Mouse (Mus musculus) MEL (cell line): ENCODE measurements around the gene Gm5269.

Experiments used
- CTCF ChIP-seq, 3 experiments: IDR thresholded peaks in 2 of 3; conservative IDR thresholded peaks in 1 of 3; 2 replicates each; pipeline ENCODE4 v1.5.1; 2011 to 2012; ENCODE audit warnings: low read length in 3 of 3, low read depth in 2 of 3, mild to moderate bottlenecking in 2 of 3, improper control_type of control experiment in 1 of 3, inconsistent platforms in 1 of 3, mixed read lengths in 1 of 3, moderate library complexity in 1 of 3; ENCODE audit not compliant: control insufficient read depth in 1 of 3, insufficient read depth in 1 of 3, poor library complexity in 1 of 3, severe bottlenecking in 1 of 3
- EP300 ChIP-seq, 2 experiments: IDR thresholded peaks; 2 replicates each; pipeline ENCODE4 v1.6.1; 2011; ENCODE audit warnings: improper control_type of control experiment in 2 of 2, low read length in 2 of 2, low read depth in 1 of 2, mild to moderate bottlenecking in 1 of 2
- JUND ChIP-seq: IDR thresholded peaks from 2 replicates; pipeline ENCODE4 v1.6.1; 2011; ENCODE audit warnings: low read depth, mild to moderate bottlenecking, improper control_type of control experiment, low read length
- MAX ChIP-seq: IDR thresholded peaks from 2 replicates; pipeline ENCODE4 v1.6.1; 2011; ENCODE audit warnings: low read length, improper control_type of control experiment
- MXI1 ChIP-seq: IDR thresholded peaks from 2 replicates; pipeline ENCODE4 v1.6.1; 2011; ENCODE audit warnings: mild to moderate bottlenecking, low read depth, low read length, improper control_type of control experiment
- MYB ChIP-seq: IDR thresholded peaks from 2 replicates; pipeline ENCODE4 v1.6.1; 2011; ENCODE audit warnings: mild to moderate bottlenecking, low read depth, low read length, improper control_type of control experiment
- POLR2A ChIP-seq, 2 experiments: IDR thresholded peaks; 2 replicates each; pipeline ENCODE4 v1.6.1; 2011 to 2012; ENCODE audit warnings: low read length in 2 of 2, mild to moderate bottlenecking in 2 of 2, control low read depth in 1 of 2, improper control_type of control experiment in 1 of 2, low read depth in 1 of 2, moderate library complexity in 1 of 2; ENCODE audit not compliant: control insufficient read depth in 1 of 2, insufficient read depth in 1 of 2, poor library complexity in 1 of 2
- RAD21 ChIP-seq: IDR thresholded peaks from 2 replicates; pipeline ENCODE4 v1.6.1; 2011; ENCODE audit warnings: mild to moderate bottlenecking, low read depth, low read length, improper control_type of control experiment
- SIN3A ChIP-seq: IDR thresholded peaks from 2 replicates; pipeline ENCODE4 v1.6.1; 2012; ENCODE audit warnings: low read length, improper control_type of control experiment, inconsistent platforms
- UBTF ChIP-seq: IDR thresholded peaks from 2 replicates; pipeline ENCODE4 v1.6.1; 2012; ENCODE audit warnings: low read depth, mild to moderate bottlenecking, inconsistent platforms, low read length, improper control_type of control experiment, moderate library complexity, borderline replicate concordance; ENCODE audit not compliant: insufficient read depth
- USF2 ChIP-seq, 2 experiments: IDR thresholded peaks; 2 replicates each; pipeline ENCODE4 v1.6.1; 2011 to 2012; ENCODE audit warnings: improper control_type of control experiment in 2 of 2, low read length in 2 of 2, borderline replicate concordance in 1 of 2, inconsistent platforms in 1 of 2, low read depth in 1 of 2, mild to moderate bottlenecking in 1 of 2; ENCODE audit not compliant: insufficient read depth in 1 of 2

GRCm38 (mm10) chr1:45882076-45882475 is 8.0 kb downstream of the Gm5269 start:
- no peak for TF ChIP-seq MYB
- no peak for TF ChIP-seq CTCF (IDR thresholded peaks at IDR 0.05 in 2 of 3, conservative IDR thresholded peaks at IDR 0.05 in 1 of 3; ENCODE audit: control insufficient read depth in 1 of 3, insufficient read depth in 1 of 3, low read depth in 2 of 3, low read length in 3 of 3, poor library complexity in 1 of 3, severe bottlenecking in 1 of 3)
- no peak for TF ChIP-seq JUND
- TF ChIP-seq RAD21, result no peak
- no peak for TF ChIP-seq USF2 (IDR thresholded peaks at IDR 0.05; ENCODE audit: borderline replicate concordance in 1 of 2, insufficient read depth in 1 of 2, low read depth in 1 of 2, low read length in 2 of 2)
- no peak for TF ChIP-seq POLR2A (IDR thresholded peaks at IDR 0.05; ENCODE audit: control insufficient read depth in 1 of 2, insufficient read depth in 1 of 2, low read depth in 1 of 2, low read length in 2 of 2, poor library complexity in 1 of 2)
- TF ChIP-seq EP300 (IDR thresholded peaks at IDR 0.05; ENCODE audit: low read depth in 1 of 2, low read length in 2 of 2), result no peak
- TF ChIP-seq UBTF, result no peak
- TF ChIP-seq SIN3A, result no peak
- no peak for TF ChIP-seq MAX
- TF ChIP-seq MXI1, result no peak
